Mouse (Mus musculus): Measurements from ENCODE around the gene Prkg2. TPM values are rescaled to one million over a fixed set of nuclear protein-coding genes. Genes with fewer than 3 reads are reported as not detected.

The Prkg2 gene
- total RNA-seq (2021), result 1 to 10 TPM in 1 of 2 experiments, under 1 TPM in 1; 0.48 to 1.2 TPM
- long read RNA-seq, experiment 1, full-length matches to known transcripts, result 1 of 1 reads
- long read RNA-seq, experiment 1, partial matches to known transcripts, result 0 of 1 reads
- long read RNA-seq, experiment 1, other reads (novel, unspliced or antisense), result 0 of 1 reads
- long read RNA-seq, experiment 2, full-length matches to known transcripts, result 1 of 1 reads
- long read RNA-seq, experiment 2, partial matches to known transcripts, result 0 of 1 reads
- long read RNA-seq, experiment 2, other reads (novel, unspliced or antisense), result 0 of 1 reads

DNA sequence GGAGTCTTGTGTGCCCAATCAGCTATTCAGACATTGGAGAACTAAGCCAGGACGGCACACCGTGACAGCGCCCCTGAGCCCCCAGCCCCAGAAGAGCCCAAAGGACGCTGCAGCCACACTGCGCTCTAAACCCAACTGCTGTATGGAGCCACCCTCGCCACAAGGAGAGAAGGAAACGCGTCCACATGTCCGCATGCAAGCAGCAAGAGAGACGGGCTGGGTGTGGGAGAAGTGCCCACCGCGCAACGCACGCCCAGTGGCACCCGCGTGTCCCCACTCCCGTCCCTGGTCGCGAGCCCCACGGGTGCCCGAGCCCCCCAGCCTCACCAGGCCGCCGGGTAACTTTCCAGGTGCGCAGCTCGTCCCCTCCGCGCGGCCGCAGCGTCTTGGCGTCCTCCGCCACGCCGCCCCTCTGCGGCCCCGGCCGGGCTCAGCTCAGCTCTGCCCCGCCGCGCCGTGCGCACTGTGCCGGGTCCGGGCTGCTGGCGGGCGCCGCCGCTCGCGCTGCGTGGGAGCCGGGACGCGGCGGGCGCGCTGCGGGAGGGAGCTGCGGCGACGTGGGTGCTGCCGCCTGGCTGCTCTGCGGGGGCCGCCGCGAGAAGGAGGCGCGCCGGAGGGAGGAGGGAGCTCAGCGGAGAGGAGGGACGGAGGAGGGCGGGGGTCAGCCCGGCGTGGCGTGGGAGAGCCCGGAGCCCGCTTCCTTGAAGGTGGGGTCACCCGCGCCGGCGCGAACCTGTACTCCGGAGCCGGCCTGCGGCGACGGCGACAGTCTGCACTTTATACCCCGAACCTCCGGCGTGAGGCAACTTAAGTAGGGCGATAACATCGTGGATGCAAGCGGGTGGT is at the start of gene Prkg2:
Prkg2 (minus strand) TSS at position 756 of the 846 bp plus-strand sequence.
- DNase-seq (ENCODE audit: low spot score), result no peak

DNA sequence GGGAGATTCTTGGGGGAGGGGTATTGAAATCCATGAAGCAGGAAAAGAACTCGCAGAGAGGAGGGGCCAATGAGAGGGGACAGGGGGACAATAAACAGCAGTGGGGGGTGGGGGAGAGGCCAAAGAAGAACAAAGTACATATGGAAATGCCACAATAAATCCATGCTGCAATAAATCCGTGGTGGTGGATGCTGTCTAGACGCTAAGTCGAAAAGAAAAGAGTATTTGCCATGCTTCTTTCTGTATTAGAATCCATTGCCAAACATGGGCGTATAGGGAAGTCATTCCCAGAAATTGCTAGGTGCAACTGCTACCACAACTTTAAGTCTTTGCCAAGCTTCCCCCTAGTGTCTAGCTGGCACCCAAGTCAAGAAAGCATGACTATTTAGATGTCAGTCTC is 46.8 kb upstream of the Prkg2 start:
- DNase-seq (ENCODE audit: low spot score), result no peak

DNA sequence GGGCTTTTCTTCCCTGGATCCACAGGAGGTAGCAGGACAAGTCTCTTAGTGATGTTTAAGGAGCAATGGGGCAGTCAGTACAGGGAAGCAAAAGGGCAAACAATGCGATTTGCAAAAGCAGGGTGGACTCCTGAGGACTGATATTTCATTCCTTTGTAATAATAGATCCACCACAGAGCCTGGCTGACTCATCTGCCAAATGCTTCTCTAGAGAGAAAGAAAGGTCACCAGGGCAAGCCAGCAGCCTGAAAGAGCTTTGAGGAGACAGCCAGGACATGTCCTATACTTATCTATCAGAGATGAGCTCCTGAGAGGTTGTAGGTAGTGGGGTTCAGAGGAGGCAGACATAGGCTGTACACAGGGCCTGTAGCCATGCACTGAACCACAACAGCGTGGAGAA is 41.2 kb upstream of the Prkg2 start:
- DNase-seq (ENCODE audit: low spot score), result no peak

DNA sequence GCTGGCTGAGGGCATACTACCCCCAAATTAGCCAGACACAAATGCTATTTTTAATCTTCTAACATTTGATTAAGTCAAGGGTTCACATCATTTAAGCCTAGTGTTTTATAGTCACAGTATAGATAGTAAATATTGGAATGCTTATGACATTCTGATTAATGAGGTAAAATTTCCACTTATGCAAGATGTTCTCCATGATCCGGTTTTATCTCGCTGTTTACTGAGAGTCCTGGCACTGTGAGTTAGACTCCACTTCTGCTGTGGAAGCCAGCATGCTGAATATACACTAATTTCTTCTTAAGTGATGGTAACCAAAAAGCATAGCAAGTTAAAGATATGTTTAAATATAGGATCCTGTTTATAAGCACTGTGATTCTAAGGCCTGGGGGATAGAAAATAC is 31.2 kb upstream of the Prkg2 start:
- DNase-seq (ENCODE audit: low spot score), result no peak

DNA sequence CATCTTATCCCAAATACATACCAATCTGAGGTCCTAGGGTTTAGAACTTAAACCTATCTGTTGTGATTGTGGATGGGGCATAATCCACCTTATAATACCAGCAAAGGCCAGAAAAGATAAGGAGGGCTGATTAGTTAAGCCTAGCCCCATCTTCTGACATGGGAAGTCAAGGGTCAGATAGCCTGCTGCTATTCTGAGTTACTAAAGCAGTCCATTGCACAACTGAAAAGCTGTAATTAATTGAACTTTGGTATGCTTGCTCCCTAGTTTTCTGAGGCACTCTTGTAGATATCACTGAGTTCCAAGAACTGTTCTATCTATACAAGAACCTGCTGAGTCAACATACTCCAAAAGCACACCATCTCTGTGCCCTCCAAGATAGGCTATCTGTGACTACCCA is 25.4 kb upstream of the Prkg2 start:
- DNase-seq (ENCODE audit: low spot score), result no peak

DNA sequence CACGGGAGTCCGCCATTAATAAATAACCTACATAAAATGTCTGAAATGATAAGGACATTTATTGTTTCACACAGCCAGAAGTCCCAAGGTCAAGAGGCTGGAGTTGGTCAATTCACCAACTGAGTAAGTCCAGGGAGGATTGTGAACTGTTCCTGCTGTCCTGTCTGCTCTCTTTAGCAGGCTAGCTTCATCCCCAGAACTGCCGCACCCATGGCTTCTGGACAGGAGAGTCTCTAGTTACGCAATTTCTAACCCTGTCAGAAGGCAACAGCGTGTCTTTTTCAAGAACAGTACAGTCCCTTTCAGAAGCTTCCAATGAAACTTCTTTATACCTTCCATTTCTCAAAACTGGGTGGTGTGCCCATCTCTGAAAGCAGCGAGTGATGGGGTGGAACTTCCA is 1.9 kb upstream of the Prkg2 start:
- DNase-seq (ENCODE audit: low spot score), result no peak

DNA sequence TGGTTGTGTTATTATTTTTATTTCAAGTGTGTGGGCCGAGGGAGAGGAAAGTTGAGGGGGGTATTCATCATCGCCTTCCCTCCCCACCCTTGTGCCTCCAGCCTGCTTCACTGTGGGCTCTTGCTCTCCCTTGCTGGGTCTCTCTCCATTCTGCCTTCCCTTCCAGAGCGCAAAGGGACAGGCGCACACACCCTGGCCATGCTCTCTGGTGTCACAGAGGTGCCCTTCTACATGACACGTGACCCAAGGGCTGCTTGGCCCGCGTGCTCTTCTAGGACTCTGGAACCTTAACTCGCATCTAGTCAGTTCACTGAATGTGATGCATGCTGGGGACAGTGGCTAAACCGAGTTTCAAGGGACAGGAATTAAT is 276 bp upstream of the Prkg2 start:
- no peak for DNase-seq (ENCODE audit: low spot score)

DNA sequence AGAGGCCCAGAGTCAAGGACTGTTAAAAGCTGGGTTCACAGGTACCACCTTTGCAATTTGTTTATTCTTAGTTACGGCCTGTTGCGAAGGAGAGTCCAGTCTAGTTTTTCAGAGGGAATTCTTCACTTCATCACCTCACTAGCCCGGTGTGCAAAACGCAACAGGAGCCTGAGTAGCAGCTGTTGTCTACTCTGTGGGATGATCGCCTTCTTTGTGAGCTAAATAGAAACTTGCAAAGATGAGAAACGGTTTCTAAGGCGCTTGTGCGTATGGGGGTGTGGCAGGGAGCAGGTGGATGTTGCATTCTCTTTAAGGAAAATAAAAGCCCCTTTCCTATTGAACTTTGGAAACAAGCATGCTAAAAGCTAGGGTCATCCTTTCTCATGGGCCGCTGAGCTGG is 1.2 kb downstream of the Prkg2 start:
- DNase-seq (ENCODE audit: low spot score), result no peak

DNA sequence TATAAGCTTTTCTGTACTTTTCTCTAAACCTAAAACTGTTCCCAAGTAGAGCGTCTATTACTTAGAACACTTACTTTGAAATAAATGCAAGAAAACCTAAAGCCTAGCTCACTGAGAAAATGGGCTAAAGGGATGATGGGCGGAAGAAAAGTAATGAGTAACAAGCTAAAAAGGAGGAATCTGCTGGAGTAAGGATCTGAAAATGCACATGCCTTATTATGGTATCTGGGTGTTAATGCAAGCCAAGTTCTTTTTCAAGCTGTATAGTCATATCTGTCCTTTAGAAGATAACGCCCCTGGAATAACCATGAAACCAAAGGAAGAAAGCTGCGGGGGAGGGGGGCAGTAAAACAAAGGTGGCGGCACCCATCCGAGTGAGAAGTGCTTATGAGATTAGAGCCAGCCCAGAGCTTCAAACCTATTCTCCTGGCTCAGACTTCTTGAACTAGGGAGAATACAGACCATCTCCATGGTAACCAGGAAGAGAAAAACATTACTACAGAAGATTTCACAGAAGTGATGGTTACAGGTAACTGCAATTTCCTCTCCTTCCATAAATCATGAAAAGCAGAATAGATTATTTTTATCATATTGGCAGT is 5.5 kb downstream of the Prkg2 start:
- DNase-seq (ENCODE audit: low spot score), result no peak

DNA sequence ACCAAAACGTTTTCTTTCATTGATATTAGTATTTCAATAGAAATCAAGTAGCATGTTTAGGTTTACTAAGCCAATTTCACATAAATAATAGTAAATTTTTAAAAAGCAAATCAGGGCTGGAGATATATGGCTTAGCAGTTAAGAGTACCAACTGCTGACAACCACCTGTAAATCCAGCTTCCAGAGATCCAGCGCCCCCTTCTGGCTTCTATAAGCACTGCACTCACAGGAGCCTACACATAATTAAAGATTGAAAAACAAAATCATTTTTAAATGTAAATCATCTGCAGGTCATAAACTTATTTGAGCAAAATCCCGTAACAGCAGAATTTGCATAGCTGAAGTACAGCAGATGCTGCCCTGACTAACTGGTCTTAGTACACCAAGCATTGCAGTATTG is 10.8 kb downstream of the Prkg2 start:
- DNase-seq (ENCODE audit: low spot score), result no peak

DNA sequence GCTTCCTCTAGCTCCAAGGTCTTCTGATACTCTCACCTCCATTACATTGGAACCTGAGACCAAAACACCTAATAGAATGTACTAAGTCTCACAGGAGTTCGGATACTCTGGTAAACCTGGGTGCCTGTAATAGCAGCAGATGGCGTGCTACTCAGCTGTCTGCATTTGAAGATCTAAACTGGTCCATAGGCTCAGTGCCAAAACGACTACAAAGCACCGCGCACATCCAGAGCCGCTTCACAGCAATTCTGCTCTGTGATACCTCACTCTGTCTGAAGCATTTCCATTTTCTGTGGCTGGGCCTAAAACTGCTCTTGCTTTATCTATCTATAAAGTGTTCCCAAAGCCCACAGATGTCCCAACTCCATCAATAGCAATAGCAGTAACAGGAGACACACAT is 17.4 kb downstream of the Prkg2 start:
- DNase-seq (ENCODE audit: low spot score), result no peak

DNA sequence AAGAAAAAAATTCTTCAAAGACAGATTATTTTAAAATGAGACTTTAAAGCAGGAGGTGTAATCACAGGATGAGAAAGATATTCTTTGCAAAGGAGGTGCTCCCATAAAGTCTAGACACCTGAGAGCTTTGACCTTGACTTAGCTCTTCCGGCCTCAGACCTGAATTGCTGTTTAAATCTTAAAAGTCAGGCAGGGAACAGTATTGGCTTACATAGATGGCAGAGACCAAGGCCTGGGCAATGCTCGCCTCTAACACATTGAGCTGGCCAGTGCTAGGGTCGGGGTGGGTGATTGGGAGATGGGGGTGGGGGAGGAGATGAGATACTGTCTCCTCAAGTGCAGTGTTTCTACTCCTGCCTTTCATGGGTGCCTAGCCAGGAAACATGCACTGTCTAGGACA is 22.0 kb downstream of the Prkg2 start:
- DNase-seq (ENCODE audit: low spot score), result no peak

DNA sequence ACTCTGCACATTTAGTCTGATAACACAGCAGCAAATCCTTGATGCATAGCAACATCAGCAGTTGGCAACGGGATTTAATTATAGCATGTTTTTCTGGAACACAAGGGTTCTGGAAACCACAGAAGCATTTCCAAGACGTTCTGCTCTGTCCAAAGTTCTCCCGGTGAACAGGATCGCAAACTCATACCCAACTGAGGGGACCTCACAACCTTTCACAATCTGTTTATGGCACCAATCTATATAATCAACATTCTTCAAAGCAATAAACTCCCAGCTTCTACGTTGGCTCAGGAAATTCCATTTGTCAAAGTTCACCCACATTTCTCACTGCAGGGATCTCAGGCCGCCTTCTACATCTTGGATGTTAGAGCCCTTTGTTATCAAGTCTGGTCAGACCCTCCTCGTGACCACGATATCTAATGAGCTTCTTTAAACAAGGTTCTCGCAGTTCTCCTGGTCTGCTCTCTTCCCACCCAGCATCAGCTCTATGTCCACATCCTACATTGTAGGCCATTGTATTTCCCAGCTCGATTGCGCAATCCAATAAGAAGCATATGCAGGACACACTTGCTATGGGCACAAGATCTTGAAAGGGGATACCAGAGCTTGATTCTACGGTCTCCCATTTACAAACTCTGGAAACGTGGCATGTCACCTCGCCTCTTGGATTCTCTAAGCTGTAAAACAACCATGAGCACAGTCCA is 26.6 kb downstream of the Prkg2 start:
- DNase-seq (ENCODE audit: low spot score), result no peak

DNA sequence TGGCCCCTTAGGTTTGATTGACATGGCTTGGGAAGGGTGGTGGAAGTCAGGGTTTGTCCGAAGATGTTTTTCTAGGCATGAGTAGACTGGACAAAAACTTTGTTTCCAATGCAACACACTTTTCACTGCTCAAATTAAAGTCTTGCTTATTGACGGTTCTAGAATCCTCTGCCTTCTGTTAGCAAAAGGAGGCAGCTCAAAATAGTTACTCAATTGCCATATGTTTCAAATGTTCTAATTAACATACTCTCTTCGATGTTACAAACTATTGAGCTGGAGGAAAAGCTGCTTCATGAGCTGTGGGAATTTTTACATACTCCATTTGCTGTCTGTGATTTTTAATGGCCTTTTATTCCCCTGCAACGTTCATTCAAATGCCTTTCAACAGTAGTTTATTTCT is 39.0 kb downstream of the Prkg2 start:
- no peak for DNase-seq (ENCODE audit: low spot score)

DNA sequence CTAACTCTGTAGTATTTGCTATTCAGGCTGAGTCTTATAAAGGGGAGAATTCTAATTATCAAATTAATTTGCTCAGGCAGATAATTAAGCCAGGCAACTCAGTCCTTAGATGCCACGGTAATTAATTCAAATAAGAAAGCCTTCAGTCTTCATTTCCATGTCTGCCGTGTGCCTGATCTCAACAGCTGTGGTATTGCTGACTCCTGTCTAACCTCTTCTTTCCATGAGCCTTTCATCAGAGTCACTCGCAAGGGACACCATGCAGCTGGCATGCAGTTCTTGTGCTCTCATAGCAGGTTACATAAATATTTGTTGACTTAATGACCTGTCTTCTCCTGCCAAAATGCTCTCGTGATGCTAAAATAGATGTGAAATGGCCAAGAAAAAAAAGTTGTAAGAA is 41.4 kb downstream of the Prkg2 start:
- no peak for DNase-seq (ENCODE audit: low spot score)

DNA sequence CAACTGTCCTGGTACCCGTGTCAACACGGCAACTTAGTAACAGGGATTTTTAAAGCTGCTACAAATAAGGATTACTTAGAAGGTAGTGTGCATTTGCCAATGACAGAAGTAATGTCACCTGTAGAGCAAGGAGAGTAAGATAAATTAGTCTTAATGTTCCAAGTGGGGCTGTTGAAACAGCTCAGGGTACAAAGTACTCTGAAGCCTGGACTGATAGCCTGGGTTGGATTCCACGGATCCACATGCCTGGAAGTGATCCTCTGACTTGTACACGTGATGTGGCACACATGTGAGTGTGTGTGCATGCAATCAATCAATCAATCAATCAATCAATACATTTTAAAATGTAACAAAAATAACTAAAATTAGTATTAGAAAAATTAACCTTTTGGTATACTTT is 45.6 kb downstream of the Prkg2 start:
- no peak for DNase-seq (ENCODE audit: low spot score)

DNA sequence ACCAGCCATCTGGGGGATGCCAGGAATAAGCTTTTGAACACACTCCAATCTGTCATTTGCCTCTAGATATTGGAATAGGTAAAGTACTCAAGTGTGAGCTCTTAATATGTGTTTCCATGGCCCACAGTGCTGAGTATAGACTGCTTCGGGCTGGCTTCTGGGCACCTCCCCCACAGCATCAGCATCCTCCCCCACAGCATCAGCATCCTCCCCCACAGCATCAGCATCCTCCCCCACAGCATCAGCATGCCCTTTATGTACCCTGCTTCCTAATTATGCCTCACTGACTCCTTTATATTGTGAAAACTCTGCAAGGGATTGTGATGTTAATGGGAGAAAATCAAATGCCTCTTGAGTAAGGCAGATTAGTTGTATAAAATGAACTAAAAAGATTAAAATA is 49.5 kb downstream of the Prkg2 start:
- no peak for DNase-seq (ENCODE audit: low spot score)

DNA sequence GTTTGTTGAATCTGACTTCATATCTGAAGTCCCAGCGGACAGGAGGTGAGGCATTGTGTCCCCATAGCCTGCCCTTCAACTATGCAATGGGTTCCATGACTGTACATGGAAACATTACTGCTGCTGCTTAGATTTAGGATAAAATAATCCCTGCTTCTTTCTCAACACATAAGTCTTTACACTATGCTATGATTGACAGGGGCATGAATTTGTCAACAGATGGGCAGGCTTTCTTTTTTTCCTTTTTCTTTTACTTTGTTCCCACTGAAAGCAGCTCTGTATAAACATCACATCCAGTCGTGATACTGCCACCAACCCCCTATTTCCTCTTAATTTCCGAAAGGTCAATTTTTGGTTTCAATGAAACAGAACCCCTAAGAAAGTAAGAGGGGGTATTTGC is 50.0 kb downstream of the Prkg2 start:
- no peak for DNase-seq (ENCODE audit: low spot score)

DNA sequence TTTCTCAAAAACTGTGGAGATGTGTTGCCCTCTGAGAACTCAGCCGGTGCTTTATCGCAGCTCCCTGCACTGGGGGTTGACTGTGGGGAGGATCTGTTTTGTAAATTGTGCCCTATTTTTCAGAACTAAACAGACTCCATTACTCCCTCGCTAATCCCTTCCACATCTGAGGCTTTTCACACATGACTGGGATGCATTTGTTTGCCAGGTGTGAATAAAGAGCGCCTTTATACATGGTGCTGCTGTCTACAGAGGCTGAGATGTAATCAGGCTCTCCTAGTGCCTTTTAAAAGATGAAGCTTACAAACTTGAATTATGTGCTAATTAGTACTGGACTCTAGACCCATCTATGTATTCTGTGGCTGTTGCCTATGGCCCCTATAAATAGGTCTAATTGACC is 50.7 kb downstream of the Prkg2 start:
- no peak for DNase-seq (ENCODE audit: low spot score)

DNA sequence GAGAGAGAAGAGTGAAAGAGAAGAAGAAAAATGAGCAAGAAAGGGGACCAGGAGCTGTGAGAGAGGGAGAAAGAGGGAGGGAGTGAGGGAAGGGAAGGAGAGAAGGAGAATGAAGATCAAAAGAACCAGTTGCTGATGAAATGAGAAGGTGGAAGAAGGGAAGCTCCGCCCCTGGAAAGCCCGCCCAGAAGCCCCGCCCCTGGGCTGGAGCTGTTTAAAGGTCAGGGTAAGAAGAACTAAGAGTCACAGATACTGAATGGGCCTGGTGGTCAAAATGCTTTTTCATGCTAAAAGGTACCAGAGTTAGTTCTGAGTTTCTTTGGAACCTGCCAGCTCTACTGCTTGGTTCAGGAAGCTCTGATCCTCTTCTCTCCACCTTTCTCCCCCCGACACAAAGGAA is 51.1 kb downstream of the Prkg2 start:
- DNase-seq (ENCODE audit: low spot score), result no peak

DNA sequence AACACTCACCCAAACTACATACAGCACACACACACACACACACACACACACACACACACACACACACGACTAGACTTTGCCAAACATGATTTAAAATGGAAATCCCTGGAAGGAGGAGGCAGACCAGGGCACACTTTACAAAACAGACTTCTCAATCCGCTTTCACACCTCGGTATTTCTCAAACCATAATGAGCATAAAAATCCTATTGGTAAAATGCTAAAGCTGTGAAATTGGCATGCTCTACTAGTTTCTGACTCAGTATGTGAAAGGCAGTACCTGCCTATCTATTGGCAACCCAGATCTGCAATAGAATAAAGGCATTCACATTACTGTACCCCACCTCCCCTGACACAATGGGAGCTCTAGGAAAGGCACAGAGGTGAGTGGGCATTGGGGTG is 52.1 kb downstream of the Prkg2 start:
- DNase-seq (ENCODE audit: low spot score), result no peak

DNA sequence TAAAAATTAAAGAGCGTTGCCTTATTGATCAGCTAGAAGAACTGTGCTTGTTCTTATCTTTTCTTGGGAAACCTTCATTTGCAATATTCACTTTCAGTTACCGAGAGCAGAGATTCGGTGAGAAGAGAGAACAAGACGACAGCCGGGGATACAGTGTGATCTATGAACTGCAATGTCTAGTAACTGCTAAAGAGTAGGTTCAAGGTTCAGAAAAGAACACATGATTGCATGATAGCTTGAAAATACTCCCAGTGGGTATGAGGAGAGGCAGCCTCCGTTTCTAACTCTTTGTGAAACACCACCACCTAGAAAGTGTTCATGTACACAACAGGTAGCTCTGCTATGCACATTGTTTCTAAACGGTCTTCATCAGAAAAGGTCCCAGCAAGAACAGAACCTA is 55.8 kb downstream of the Prkg2 start:
- DNase-seq (ENCODE audit: low spot score), result no peak
